Mouse (Mus musculus) CH12.LX (cell line): Measurements from ENCODE around the gene Serpine1. TPM values are rescaled to one million over a fixed set of nuclear protein-coding genes. Genes with fewer than 3 reads are reported as not detected.

Source experiments
- DNase-seq: peaks from one replicate; pipeline ENCODE4 v3.0.0-alpha.2; 2013; ENCODE audit errors: extremely low read depth
- H3K27ac ChIP-seq: 2 replicates; pipeline ENCODE4 v1.5.1; 2012; ENCODE audit warnings: low read depth, mild to moderate bottlenecking, control low read depth, moderate library complexity; ENCODE audit not compliant: insufficient read depth
- H3K27me3 ChIP-seq: replicated peaks from 2 replicates; pipeline ENCODE3; 2012; ENCODE audit warnings: inconsistent platforms
- H3K36me3 ChIP-seq, 2 experiments: replicated peaks in 1 of 2; 2 replicates each; pipeline versions ENCODE3 to v1.6.1; 2012; ENCODE audit warnings: inconsistent platforms in 1 of 2, low read length in 1 of 2, mild to moderate bottlenecking in 1 of 2, mixed read lengths in 1 of 2, moderate library complexity in 1 of 2; ENCODE audit not compliant: control insufficient read depth in 1 of 2, insufficient read depth in 1 of 2
- H3K4me1 ChIP-seq, 2 experiments: 2 replicates each; pipeline ENCODE4 v1.6.1; 2012; ENCODE audit warnings: inconsistent platforms in 1 of 2, moderate library complexity in 1 of 2; ENCODE audit not compliant: insufficient read depth in 2 of 2, control insufficient read depth in 1 of 2
- H3K4me2 ChIP-seq: 2 replicates; pipeline ENCODE4 v1.6.1; 2012; ENCODE audit warnings: low read depth, mild to moderate bottlenecking, control low read depth; ENCODE audit not compliant: poor library complexity, insufficient read depth, severe bottlenecking
- H3K4me3 ChIP-seq, 3 experiments: fragments of 150-350 bp in 1 of 3; sonication (generic) in 1 of 3; replicated peaks in 1 of 3; 2 replicates each; pipeline versions ENCODE3 to v1.5.1; 2011 to 2012; ENCODE audit warnings: low read depth in 2 of 3, low read length in 2 of 3, mild to moderate bottlenecking in 2 of 3, moderate library complexity in 2 of 3, control low read depth in 1 of 3, improper control_type of control experiment in 1 of 3, inconsistent platforms in 1 of 3, mixed read lengths in 1 of 3; ENCODE audit not compliant: poor library complexity in 1 of 3
- H3K79me2 ChIP-seq: replicated peaks from 2 replicates; pipeline ENCODE4 v1.6.1; 2012; ENCODE audit warnings: mild to moderate bottlenecking, moderate library complexity; ENCODE audit not compliant: control insufficient read depth, poor library complexity, insufficient read depth, severe bottlenecking; ENCODE audit errors: extremely low read depth
- H3K9ac ChIP-seq: 2 replicates; pipeline ENCODE4 v1.6.1; 2012; ENCODE audit warnings: low read depth, mild to moderate bottlenecking, control low read depth, moderate library complexity; ENCODE audit not compliant: insufficient read depth
- H3K9me3 ChIP-seq: replicated peaks from 2 replicates; pipeline ENCODE3; 2012; ENCODE audit warnings: low read length, inconsistent platforms, mixed read lengths
- BHLHE40 ChIP-seq: IDR thresholded peaks from 2 replicates; pipeline ENCODE4 v1.6.1; 2011; ENCODE audit warnings: mild to moderate bottlenecking, low read depth, low read length, improper control_type of control experiment
- CHD1 ChIP-seq: IDR thresholded peaks from 2 replicates; pipeline ENCODE4 v1.6.1; 2012; ENCODE audit warnings: low read depth, low read length, improper control_type of control experiment, inconsistent platforms
- CHD2 ChIP-seq: IDR thresholded peaks from 2 replicates; pipeline ENCODE4 v1.6.1; 2011; ENCODE audit warnings: low read length, improper control_type of control experiment
- CTCF ChIP-seq, 2 experiments: IDR thresholded peaks in 1 of 2; conservative IDR thresholded peaks in 1 of 2; 2 replicates each; pipeline ENCODE4 v1.5.1; 2011 to 2012; ENCODE audit warnings: low read depth in 2 of 2, low read length in 2 of 2, improper control_type of control experiment in 1 of 2, inconsistent platforms in 1 of 2, mild to moderate bottlenecking in 1 of 2, moderate library complexity in 1 of 2
- E2F4 ChIP-seq: IDR thresholded peaks from 2 replicates; pipeline ENCODE4 v1.6.1; 2011; ENCODE audit warnings: low read depth, low read length, improper control_type of control experiment; ENCODE audit not compliant: insufficient replicate concordance
- ELF1 ChIP-seq: IDR thresholded peaks from 2 replicates; pipeline ENCODE4 v1.6.1; 2014; ENCODE audit warnings: low read depth, mild to moderate bottlenecking, inconsistent platforms, low read length, improper control_type of control experiment
- EP300 ChIP-seq: IDR thresholded peaks from 2 replicates; pipeline ENCODE4 v1.6.1; 2011; ENCODE audit warnings: low read length, improper control_type of control experiment
- ETS1 ChIP-seq: conservative IDR thresholded peaks from 2 replicates; pipeline ENCODE4 v1.6.1; 2012; ENCODE audit warnings: low read depth, mild to moderate bottlenecking, inconsistent platforms, low read length, improper control_type of control experiment, moderate library complexity
- GABPA ChIP-seq: IDR thresholded peaks from 2 replicates; pipeline ENCODE4 v1.6.1; 2012; ENCODE audit warnings: low read depth, low read length, improper control_type of control experiment, inconsistent platforms; ENCODE audit not compliant: insufficient replicate concordance
- HCFC1 ChIP-seq: IDR thresholded peaks from 2 replicates; pipeline ENCODE4 v1.6.1; 2012; ENCODE audit warnings: low read depth, mild to moderate bottlenecking, inconsistent platforms, low read length, improper control_type of control experiment
- IRF4 ChIP-seq: IDR thresholded peaks from 2 replicates; pipeline ENCODE4 v1.6.1; 2014; ENCODE audit warnings: low read depth, mild to moderate bottlenecking, inconsistent platforms, low read length, improper control_type of control experiment
- JUN ChIP-seq: IDR thresholded peaks from 2 replicates; pipeline ENCODE4 v1.6.1; 2011; ENCODE audit warnings: low read depth, mild to moderate bottlenecking, low read length, improper control_type of control experiment, moderate library complexity; ENCODE audit not compliant: insufficient read depth
- JUND ChIP-seq: conservative IDR thresholded peaks from 2 replicates; pipeline ENCODE4 v1.6.1; 2011; ENCODE audit warnings: low read depth, low read length, improper control_type of control experiment
- KAT2A ChIP-seq: IDR thresholded peaks from 2 replicates; pipeline ENCODE4 v1.6.1; 2012; ENCODE audit warnings: low read length, improper control_type of control experiment, inconsistent platforms; ENCODE audit not compliant: insufficient replicate concordance
- MAFK ChIP-seq: IDR thresholded peaks from 2 replicates; pipeline ENCODE4 v1.6.1; 2011; ENCODE audit warnings: low read length, improper control_type of control experiment; ENCODE audit not compliant: insufficient replicate concordance
- MAX ChIP-seq: IDR thresholded peaks from 2 replicates; pipeline ENCODE4 v1.6.1; 2011; ENCODE audit warnings: low read length, improper control_type of control experiment
- MAZ ChIP-seq: IDR thresholded peaks from 2 replicates; pipeline ENCODE4 v1.6.1; 2012; ENCODE audit warnings: low read depth, mild to moderate bottlenecking, inconsistent platforms, low read length, improper control_type of control experiment, moderate library complexity
- MEF2A ChIP-seq: IDR thresholded peaks from 2 replicates; pipeline ENCODE4 v1.6.1; 2014; ENCODE audit warnings: low read depth, mild to moderate bottlenecking, inconsistent platforms, low read length, improper control_type of control experiment, borderline replicate concordance
- MXI1 ChIP-seq: IDR thresholded peaks from 2 replicates; pipeline ENCODE4 v1.6.1; 2011; ENCODE audit warnings: mild to moderate bottlenecking, low read depth, low read length, improper control_type of control experiment
- MYC ChIP-seq: IDR thresholded peaks from 2 replicates; pipeline ENCODE4 v1.6.1; 2011; ENCODE audit warnings: low read depth, mild to moderate bottlenecking, improper control_type of control experiment, low read length
- NELFE ChIP-seq: IDR thresholded peaks from 2 replicates; pipeline ENCODE4 v1.6.1; 2011; ENCODE audit warnings: low read depth, low read length, improper control_type of control experiment
- NRF1 ChIP-seq: IDR thresholded peaks from 2 replicates; pipeline ENCODE4 v1.6.1; 2014; ENCODE audit warnings: low read depth, mild to moderate bottlenecking, inconsistent platforms, low read length, improper control_type of control experiment, moderate library complexity
- PAX5 ChIP-seq: IDR thresholded peaks from 2 replicates; pipeline ENCODE4 v1.6.1; 2012; ENCODE audit warnings: low read length, inconsistent platforms, mixed read lengths
- POLR2A ChIP-seq: IDR thresholded peaks from 2 replicates; pipeline ENCODE4 v1.6.1; 2011; ENCODE audit warnings: low read depth, mild to moderate bottlenecking, improper control_type of control experiment, low read length
- POLR2AphosphoS2 ChIP-seq: IDR thresholded peaks from 2 replicates; pipeline ENCODE4 v1.6.1; 2011; ENCODE audit warnings: low read depth, low read length, improper control_type of control experiment
- RAD21 ChIP-seq: IDR thresholded peaks from 2 replicates; pipeline ENCODE4 v1.6.1; 2011; ENCODE audit warnings: low read depth, mild to moderate bottlenecking, low read length, improper control_type of control experiment, moderate library complexity
- RCOR1 ChIP-seq: conservative IDR thresholded peaks from 2 replicates; pipeline ENCODE4 v1.6.1; 2012; ENCODE audit warnings: low read depth, mild to moderate bottlenecking, inconsistent platforms, low read length, improper control_type of control experiment
- SIN3A ChIP-seq: IDR thresholded peaks from 2 replicates; pipeline ENCODE4 v1.6.1; 2012; ENCODE audit warnings: low read length, improper control_type of control experiment, inconsistent platforms
- SMC3 ChIP-seq: IDR thresholded peaks from 2 replicates; pipeline ENCODE4 v1.6.1; 2011; ENCODE audit warnings: low read depth, low read length, improper control_type of control experiment
- TBP ChIP-seq: conservative IDR thresholded peaks from 2 replicates; pipeline ENCODE4 v1.6.1; 2011; ENCODE audit warnings: low read depth, low read length, improper control_type of control experiment
- TCF12 ChIP-seq: IDR thresholded peaks from 2 replicates; pipeline ENCODE4 v1.6.1; 2014; ENCODE audit warnings: low read depth, mild to moderate bottlenecking, inconsistent platforms, low read length, improper control_type of control experiment
- UBTF ChIP-seq: IDR thresholded peaks from 2 replicates; pipeline ENCODE4 v1.6.1; 2012; ENCODE audit warnings: low read depth, mild to moderate bottlenecking, inconsistent platforms, low read length, improper control_type of control experiment, moderate library complexity
- USF1 ChIP-seq: IDR thresholded peaks from 2 replicates; pipeline ENCODE4 v1.6.1; 2014; ENCODE audit warnings: low read depth, mild to moderate bottlenecking, inconsistent platforms, low read length, improper control_type of control experiment
- USF2 ChIP-seq: conservative IDR thresholded peaks from 2 replicates; pipeline ENCODE4 v1.6.1; 2011; ENCODE audit warnings: low read depth, low read length, improper control_type of control experiment
- ZC3H11A ChIP-seq: IDR thresholded peaks from 2 replicates; pipeline ENCODE4 v1.6.1; 2012; ENCODE audit warnings: low read depth, mild to moderate bottlenecking, inconsistent platforms, low read length, improper control_type of control experiment
- ZKSCAN1 ChIP-seq: IDR thresholded peaks from 2 replicates; pipeline ENCODE4 v1.6.1; 2012; ENCODE audit warnings: low read depth, inconsistent platforms, low read length, improper control_type of control experiment, borderline replicate concordance
- ZMIZ1 ChIP-seq: IDR thresholded peaks from 2 replicates; pipeline ENCODE4 v1.6.1; 2012; ENCODE audit warnings: low read depth, mild to moderate bottlenecking, inconsistent platforms, low read length, improper control_type of control experiment
- ZNF384 ChIP-seq: IDR thresholded peaks from 2 replicates; pipeline ENCODE4 v1.6.1; 2012; ENCODE audit warnings: low read depth, low read length, improper control_type of control experiment, inconsistent platforms
- dilution Hi-C: fragments of 300-500 bp; cut with MboI; formaldehyde crosslinking; loops from 2 replicates; pipeline ENCODE4 v1.14.3; 2020; ENCODE audit warnings: low sequenced_read_pairs; ENCODE audit not compliant: extremely low pct_unique_long_range_greater_than_20kb, extremely low pct_ligation_motif_present
- in situ Hi-C: fragments of 300-500 bp; cut with MboI; formaldehyde crosslinking; loops from 3 replicates; pipeline ENCODE4 v1.14.3; 2019; ENCODE audit warnings: low sequenced_read_pairs, low pct_ligation_motif_present, low pct_unique_long_range_greater_than_20kb, mixed read lengths
- polyA plus RNA-seq: library from polyadenylated mRNA; unstranded; fragments of >175 nt; gene quantifications from 2 replicates; pipeline ENCODE4 v1.2.1, GENCODE M21; 2012; ENCODE audit warnings: low read depth; ENCODE audit not compliant: insufficient read length
- total RNA-seq, 2 experiments: library from RNA; depleted of rRNA; stranded (reverse); fragments of 300-350 nt in 1 of 2; fragments of >200 nt in 1 of 2; gene quantifications; 2 replicates each; pipeline ENCODE4 v1.2.3; 2012 to 2014

Serpine1 gene
- total RNA-seq (2012; rRNA removed): 0.34 and 0.51 TPM in 2 replicates
- total RNA-seq (2014; rRNA removed): 0.84 and 1.8 TPM in 2 replicates
- polyA plus RNA-seq: 0.44 and 0.61 TPM in 2 replicates

DNA sequence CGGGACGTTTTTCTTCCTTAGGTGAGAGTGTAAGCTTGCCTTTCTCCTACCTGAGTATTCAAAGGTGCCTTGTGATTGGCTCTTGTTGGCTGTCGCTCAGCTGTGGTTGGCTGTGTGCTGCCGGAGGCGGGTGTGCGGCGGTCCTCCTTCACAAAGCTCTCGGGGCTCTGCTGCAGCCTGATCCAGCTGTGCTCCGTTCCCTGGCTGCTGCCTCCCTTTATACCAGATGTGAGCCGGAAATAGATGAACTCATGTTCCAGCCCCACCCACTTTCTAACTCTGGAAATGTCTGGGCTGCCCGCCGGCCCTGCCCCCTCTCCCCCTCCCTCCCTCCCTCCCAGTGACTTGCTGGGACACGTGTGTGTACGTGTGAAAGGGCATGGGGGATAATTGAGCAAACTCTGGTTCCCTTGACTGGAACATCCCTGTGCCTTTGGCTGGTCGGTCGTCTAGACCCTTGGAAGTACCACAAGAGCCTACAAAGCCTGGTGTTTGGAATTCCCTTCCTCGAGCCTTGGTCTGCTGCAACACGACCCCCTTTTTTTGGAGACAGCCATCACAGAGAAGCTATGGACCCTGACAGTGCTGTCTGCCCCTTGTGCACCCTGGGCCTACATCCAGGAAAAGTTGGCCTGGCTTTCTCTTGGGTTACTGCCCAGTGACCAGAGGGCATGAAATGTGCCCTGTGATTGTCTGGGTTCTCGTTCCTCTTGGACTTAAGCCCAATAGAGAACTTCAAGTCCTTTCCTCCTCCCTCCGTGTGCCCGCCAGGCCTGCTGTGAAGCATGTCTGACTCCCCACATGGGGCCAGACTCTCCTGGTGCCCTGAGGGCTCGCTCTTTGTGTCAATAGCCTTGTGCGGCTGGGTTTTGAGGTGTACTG lies at the start of gene Serpine1:
Gene Serpine1, minus strand, starts transcription at position 190 of the 882 bp plus-strand sequence.
- peaks cover 11 to 45% of the 10 kb centered on the region in 2 experiments for H3K4me1 ChIP-seq
- dilution Hi-C loops: no loop called here
- DNase-seq: peak; percentile 66
- H3K79me2 ChIP-seq: no peaks in the 10 kb centered on the region
- TF ChIP-seq ELF1 (no peak), TBP (peak; percentile 69), JUN (no peak), MEF2A (no peak), MXI1 (no peak), E2F4 (no peak), BHLHE40 (no peak), TCF12 (peak; percentile 28; the same call in 1 of the 2 replicates), PAX5 (no peak), JUND (no peak), RCOR1 (no peak), SMC3 (no peak), MAX (no peak), MYC (no peak), RAD21 (no peak), EP300 (no peak), NRF1 (no peak), ETS1 (peak; percentile 20; the same call in 1 of the 2 replicates), HCFC1 (no peak), NELFE (peak; percentile 57), USF1 (no peak), USF2 (no peak), CTCF (conservative IDR thresholded peaks at IDR 0.05 in 1 of 2, IDR thresholded peaks at IDR 0.05 in 1 of 2; ENCODE audit: low read depth in 2 of 2, low read length in 2 of 2) (no peak), UBTF (no peak), POLR2A (peak; percentile 79), MAFK (no peak), SIN3A (no peak), CHD1 (no peak), ZNF384 (no peak), POLR2AphosphoS2 (no peak), IRF4 (peak; percentile 26; the same call in 1 of the 2 replicates), ZKSCAN1 (no peak), GABPA (no peak), ZC3H11A (no peak), ZMIZ1 (no peak), MAZ (no peak), KAT2A (no peak), CHD2 (no peak)
- peaks cover 2% of the 10 kb centered on the region for H3K9me3 ChIP-seq
- H3K4me2 ChIP-seq: peak within 1 kb of the TSS; percentile 54
- in situ Hi-C loops: no loop called here
- peaks cover 13% of the 10 kb centered on the region for H3K27me3 ChIP-seq
- H3K27ac ChIP-seq: no peak within 1 kb of the TSS
- H3K36me3 ChIP-seq: no peaks in the 10 kb centered on the region
- H3K9ac ChIP-seq: no peak within 1 kb of the TSS
- no peak within 1 kb of the TSS for H3K4me3 ChIP-seq
